Mouse (Mus musculus): Measurements from ENCODE around the gene Dhx16.

The Dhx16 gene

DNA sequence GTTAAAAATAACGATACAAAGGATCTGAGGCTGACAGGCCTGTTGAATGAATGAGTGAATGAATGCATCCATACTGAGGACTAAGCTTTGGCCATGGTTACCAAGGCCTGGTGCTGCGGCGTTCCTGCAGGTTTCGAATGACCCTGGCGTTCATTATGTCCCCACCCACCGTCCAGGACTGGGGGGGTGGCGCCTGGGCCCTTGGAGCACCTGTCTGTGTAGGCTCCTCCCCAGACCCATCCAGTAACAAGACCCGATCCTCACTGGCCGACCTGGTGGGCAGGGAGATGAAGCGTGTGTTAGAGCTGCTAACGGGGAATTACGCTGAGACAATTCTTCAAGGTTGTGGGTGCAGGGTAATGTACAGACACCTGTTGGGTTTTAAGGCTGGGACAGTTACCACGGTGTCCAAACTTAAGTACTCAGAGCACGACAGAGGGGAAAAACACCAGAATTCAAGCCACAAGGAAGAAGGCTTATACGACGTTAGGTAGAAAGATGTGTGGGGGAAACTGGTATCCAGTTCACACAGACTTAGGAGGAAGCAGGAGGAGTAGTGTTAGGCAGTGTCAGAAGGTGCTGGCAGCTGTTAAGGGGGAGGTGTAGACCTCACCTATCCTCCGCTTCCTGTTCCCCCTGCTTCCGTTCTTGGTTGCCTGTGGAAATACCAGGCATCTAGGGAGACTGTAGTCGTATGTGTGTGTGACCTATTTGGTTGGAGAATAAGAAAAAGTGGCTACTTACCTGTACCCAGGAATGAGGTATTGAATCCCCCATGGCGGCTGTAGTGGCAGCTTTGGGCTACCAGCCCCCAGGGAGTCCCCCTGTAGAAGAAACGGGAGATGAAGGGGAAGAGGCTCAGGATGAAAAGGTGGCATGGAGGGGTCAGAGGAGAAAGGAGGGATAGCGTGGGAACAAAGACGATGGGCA is 18.3 kb downstream of the Dhx16 start:
- no peak for DNase-seq (ENCODE audit: low read depth)

DNA sequence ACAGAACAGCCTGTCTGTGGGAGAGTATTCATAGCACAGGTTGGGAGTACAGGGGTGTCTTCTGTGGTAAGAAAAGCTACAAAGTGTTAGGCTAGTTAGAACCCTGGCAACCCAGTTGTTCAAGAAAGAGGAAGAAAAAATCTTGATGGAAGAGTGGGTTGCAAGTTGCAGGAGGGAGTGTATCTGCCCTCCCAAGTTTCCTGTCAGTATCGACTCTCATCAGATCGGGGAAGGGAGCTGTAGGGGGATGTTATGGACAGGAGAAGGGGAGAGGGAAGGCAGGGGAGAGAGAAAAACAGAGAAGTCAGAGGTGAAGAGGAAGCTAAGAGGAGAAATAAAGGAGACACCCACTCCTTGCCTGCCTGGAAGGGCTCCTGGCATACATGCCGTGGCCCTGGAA is 21.0 kb downstream of the Dhx16 start:
- DNase-seq (ENCODE audit: low read depth) = no peak

DNA sequence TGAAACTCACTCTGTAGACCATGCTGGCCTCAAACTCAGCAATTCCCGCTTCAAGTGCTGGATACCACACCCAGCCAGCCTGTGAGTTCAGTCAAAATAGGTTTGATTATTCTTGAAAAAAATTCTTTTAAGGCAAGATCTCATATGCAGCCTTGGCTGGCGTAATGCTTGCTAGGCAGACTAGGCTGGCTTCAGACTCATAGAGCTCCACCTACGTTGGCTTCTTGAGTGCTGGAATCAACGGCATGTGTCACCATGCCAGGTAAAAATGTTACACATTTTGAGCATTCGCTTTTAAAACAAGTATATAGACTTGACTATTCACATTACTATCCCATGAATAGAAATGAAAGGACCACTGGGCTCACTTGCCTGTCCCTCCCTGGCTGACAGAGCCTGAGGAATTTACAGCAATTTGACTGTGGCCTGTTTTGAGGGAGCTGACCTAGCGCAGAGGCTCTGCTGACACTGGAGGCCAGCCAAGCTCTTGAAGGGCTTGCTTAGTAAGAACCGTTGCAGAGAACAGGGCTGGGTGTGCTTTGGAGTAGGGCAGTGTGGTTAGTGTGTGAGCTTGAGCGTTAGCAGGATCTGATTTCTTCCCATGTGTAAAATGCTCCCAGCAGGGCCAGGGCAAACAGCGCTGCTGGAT is 23.8 kb downstream of the Dhx16 start:
- no peak for DNase-seq (ENCODE audit: low read depth)

DNA sequence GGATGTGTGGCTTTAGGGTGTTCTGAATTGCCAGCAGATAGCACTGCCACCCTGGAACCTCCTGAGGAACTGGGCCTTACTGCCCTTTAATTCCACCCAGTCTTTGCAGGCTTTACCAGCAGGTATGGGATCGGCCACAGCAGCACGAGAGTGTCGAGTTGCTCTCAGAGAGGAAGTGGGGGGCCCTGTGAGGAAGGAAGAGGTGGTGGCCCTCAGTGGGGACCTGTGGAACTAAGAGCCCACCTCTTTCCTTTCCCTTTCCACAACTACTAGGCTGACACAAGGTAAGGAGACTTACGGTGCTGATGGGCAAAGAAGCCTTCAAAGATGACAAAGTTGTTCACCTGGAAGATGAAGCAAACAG is 24.4 kb downstream of the Dhx16 start:
- no peak for DNase-seq (ENCODE audit: low read depth)

DNA sequence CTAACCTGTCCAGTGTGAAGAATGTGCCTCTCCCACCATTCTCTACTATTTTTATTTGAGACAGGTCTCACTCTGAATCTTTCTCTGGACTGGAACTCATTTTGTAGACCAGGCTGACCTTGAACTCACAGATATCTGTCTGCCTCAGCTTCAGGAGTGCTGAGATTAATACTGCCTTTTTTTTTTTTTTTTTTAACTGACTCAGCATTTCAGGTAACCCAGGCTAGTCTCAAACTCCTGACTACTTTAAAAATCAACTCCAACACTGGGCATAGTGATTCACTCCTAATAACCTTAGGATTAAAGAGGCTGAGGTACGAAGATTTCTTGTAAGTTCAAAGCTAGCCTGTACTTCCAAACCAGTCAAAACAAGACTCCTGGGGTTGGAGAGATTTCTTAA is 26.0 kb downstream of the Dhx16 start:
- no peak for DNase-seq (ENCODE audit: low read depth)

DNA sequence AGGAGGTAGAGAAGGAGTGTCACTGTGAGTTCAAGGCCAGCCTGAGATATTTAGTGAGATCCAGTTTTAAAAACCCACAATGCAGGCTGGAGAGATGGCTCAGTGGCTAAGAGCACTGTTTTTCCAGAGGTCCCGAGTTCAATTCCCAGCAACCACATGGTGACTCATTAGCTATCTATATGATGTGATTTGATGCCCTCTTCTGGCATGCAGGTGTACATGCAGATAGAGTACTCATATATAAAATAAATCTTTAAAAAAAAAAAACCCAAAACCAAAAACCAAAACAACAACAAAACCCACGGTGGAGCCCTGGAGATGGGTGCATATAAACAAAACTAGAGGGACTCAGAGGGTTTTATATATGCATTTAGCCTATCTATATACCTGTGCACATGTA is 28.0 kb downstream of the Dhx16 start:
- DNase-seq (ENCODE audit: low read depth) = peak; percentile 57

DNA sequence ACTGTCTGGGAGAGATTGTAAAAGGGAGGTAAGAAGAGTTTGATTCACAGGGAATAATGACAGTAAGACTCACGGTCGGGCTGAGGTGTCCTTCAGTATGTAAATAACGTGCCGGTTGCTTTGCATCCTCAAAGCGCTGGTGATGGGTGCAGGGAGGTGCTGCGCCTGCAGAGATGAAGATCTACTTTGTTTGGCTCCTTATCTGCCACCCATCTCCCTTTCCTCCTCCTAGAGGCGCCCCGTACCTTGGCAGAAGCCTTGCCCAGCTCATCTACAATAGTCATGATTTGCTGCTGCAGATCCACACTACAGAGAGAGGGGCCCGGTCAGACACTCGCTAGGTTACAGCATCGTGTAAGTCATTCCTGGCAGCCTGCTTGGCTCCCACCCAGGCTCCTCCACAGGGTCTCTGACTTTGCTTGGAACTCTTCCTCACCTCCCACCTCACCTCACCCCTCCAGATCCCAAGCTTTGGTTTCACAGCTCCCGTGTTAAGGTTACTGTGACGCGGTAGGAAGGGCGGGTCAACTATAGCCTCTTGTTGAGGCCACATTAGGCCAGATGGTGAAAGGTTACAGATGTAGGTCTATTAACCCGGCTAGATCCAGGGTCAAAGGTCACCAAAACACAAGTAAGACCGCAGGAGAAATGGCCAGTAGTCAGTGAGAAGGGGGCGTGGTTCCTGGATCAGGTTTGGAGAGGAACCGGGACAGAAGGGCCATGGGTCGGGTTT is 29.7 kb downstream of the Dhx16 start:
- no peak for DNase-seq (ENCODE audit: low read depth)

DNA sequence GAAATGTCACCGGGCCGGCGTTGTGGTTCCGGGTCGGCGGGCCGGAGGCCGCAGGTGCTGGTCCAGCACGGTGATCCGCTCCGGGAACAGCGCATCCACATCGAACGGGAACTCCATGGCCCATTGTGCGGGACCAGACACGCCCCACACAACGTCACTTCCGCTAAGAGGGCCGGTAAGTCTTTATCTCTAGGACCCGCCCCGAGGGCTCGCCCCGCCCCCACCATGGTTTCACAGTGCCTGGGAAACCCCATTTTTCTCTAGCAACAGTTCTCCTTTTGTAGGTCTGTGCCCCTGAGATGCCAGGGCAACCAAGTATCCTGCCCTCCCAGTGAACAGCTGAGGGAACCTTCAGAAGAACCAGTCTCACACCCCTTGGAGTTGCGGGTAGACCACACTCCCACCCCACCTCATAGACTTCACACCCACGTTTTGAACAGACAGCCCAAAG is 30.3 kb downstream of the Dhx16 start, which contains the start of gene Atat1:
TSS of gene Atat1 (minus strand) at position 157 of the 451 bp plus-strand sequence.
- DNase-seq (ENCODE audit: low read depth) = peak; percentile 97

DNA sequence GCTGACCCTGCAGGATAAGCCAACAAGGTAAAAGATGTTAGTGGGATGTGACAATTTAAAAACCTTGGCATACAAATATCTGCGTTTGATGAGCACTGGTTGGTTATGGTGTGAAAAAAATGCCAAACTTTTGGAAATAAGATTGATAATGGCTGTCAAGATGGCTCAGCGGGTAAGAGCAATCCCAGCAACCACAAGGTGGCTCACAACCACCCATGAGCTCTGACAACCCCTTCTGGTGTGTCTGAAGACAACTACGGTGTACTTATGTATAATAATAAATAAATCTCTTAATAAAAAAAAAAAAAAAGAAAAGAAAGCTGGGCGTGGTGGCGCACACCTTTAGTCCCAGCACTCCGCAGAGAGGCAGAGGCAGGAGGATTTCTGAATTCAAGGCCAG is 35.4 kb downstream of the Dhx16 start:
- DNase-seq (ENCODE audit: low read depth) = no peak

DNA sequence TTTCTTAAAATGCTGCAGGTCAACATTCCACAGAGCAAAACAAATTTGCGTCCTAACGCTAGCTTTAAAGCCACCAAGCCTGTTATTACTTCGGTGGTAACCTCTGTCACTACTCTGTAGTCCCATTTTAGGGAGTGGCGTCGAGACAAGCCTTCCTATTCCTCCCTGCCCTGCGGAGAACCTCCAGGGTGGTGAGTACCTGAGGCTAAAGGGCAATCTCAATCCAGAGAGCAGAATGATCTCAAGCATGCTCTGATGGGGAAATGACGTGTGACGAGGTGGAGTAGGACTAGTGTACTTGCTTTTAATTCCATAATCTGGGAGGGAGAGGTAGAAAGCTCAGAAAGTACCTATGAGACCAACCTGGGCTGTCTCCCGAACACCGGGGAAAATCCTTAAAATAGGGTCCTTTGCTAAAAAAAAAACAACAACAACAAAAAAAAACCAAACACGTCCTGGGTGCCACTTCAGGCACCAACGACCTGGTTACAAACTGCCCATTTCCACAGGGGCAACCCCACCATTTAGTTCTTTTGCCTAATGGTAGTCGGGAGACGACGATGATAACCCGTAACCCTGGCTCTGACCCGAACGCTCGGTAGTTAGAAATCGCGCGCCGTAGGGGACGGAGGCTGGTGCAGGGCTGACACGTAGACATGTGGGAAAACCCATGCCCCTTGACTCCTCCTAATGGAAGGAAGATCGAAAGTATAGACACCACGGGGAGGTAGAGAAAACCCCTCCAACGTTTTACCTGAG is 36.1 kb downstream of the Dhx16 start:
- DNase-seq (ENCODE audit: low read depth) = peak; percentile 53

DNA sequence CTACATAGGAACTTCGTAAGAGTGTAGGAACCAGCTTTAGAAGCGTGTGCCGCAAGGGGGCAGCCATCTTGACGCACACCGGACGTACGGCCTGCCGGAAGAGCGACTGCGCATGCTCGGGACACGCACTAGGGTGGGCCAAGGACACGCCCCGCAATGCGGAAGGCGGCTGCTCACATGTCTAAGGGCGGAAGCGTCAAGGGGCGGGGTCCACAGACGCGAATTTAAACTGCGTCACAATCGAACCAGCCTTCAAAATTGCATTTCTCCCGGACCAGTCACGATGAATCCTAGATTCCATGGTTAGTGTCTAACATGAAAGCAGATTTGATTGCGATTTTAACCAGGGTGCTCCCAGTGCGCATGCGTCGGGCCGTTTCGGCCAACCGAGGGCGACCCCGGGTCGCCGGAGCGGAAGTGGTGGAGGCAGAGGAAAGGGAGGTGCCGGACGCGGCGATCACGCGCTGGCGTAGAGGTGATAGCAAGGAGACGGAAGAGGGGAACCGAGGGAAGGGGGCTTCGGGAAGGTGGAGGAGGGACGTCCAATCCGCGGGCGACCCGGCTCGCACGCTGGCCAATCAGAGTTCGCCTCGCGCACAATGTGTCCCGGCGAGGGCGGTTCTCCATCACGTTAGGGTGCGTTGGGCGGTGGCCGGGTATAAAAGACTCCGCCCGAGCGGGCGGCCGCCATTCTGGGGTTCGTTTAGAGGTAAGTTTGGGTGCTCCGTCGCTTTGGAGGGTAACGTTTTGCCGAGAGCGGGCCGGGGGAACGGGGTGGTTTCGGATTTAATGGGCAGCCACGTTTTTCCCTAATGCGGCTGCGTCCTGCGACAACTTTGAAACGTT is 36.9 kb downstream of the Dhx16 start, which contains the start of the genes Mrps18b and Ppp1r10:
TSS of gene Mrps18b (minus strand) at position 93 of the 846 bp plus-strand sequence.
TSS of gene Ppp1r10 (plus strand) at position 138 of the 846 bp plus-strand sequence.
- peak; percentile 100 for DNase-seq (ENCODE audit: low read depth)

DNA sequence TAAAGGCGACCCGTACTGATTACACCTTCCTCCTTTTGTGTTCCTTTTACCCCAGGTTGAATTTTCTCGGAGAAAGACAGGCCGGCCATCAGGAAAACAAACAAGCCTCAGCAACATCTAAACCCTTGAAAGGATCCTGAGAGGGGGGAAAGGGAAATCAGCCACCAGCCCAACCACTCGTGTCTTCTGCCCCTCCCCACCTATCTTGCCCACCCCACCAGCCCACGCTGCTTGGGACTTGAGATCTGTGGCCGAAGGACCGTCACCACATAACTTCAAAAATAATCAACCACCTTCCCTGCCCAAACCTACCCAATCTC is 37.5 kb downstream of the Dhx16 start:
- no peak for DNase-seq (ENCODE audit: low read depth)

DNA sequence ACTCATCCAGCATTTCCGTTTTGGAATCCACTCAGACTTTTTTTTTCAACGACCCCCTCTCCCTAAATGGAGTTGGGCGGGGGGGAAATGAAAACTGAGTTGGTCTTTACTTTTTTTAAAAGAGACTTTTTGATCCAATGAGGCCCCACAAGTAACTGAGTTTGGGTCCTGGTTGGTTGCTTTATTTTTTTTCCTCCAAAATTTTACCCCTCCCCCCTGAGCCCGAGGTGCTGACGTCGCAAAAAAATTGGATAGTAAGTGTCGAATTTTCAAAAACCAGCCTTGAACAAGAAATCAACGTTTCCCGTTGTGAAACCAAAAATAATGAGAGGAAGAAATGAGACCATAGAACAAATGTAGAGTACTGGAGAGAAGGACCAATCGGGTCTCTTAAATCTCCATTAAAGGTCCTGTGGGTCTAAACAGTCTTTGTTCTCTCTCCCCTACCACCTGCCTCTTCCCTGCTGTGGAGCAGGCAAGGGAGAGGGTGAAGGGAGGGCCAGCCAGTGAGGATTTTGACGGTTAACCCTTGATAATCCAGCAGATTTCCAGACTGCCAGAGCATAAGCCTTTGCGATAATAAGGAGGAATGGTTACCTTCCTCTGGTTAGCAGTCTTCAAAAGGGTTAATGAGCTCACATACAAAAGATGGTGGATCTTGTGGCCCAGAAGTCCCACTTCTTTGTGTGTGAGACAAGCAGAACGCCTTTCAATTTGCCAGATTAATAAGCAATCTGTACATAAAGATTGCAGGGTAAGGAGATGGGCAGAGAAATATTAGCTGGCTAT is 38.0 kb downstream of the Dhx16 start:
- DNase-seq (ENCODE audit: low read depth) = peak; percentile 81

DNA sequence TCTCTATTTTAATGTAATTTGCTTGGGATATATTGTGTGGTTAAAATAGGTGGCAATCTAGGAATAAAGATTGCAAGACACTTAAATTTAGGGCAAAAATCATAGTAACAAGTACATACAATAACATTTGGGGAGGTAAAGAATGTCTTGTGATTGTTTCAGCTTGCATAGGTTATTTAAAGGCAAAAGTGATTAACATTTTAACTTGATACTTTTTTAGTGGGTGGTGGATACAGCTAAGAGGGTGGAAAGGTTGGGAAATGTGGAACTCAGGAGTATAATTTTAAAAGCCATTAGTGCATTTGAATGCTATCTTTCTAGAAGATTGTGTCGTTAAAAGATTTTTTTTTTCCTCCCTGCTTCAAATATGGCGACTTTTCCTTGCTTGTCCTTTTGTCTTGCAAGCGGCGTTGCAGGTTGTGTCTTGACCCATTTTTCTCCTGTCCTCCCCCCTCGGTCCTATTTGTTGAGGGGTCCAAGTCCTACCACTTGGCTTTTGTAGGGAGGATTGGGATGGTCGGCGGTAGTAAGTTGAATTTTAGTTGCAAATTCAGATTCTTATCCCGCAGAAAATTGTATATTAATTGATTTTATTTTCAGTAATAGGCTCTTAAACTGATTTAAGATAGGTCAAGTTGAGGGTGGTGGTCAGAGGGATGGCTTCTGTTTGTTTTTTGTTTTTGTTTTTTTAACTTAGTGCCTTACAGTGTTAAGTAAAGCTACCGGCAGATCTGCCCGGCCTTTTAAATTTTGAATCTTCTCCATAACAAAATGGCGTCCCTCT is 38.8 kb downstream of the Dhx16 start:
- DNase-seq (ENCODE audit: low read depth) = peak; percentile 74

DNA sequence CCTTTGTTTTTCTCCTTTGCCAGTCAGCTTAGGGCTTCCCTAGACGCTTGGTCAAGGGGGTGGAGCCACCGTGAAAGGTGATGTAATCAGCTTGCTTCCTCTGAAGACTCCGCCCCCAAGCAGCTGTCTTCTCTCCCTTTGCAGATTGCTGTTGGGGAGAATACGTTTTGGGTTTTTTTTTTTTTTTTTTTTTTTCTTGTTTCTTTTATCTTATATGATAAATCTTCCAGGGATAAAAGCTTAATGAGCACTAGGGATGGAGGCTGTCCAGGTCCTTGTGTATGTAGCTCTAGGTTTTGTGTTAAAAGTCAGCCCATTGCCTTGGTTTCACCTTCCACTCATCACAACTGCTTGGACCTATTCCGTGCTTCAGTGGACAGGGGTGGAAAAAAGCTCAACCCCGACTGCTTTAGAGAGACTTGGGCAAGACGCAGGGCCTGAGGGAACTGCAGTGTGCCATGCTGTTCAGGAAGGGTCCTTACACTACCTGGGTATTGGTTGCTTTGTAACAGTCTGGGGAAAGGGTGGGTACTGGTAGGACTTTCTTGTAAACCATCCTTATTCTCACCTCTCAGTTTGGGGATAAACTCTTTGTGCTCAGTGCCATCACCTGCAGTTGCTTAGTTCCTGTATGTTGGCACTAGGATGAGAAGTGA is 39.6 kb downstream of the Dhx16 start:
- DNase-seq (ENCODE audit: low read depth) = peak; percentile 98

DNA sequence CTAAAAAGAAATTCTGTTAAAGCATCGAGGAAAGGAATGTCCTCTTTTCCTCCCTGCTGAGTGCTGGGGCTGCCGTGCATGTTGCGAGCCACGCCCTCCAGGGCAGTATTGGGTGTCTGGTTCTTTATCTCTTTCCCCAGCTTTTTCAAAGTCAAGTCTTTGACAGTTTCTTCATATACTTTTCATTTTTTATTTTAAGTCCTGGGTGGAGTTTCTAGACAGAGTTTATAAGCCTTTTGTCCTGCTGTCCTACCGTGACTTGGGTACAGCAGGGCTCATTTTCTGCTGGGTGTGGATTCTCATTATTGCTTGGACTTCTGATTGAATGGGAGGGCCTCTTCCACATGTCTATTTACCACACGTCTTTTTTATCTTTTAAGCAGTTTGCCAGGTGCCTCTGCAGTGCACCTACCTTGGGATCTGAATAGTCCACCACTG is 40.3 kb downstream of the Dhx16 start:
- no peak for DNase-seq (ENCODE audit: low read depth)

DNA sequence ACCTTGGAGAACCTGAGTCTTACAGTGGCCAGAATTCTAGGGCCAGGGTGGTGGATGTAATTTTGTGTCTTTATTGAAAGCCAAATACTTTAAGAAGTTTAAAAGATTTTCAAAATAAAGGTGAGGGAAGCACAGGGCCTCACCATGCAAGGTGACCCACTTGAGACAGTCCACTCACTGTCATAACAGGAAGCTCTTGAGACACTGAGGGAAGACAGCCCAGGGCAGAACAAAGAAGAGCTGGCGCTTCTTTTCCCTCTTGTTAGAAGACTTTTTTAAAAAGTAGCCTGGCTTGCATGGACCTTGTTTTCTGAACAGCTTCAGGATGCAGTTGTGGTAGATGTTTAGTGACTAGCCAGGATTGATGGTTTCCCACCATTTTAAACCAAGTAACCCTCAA is 40.8 kb downstream of the Dhx16 start:
- no peak for DNase-seq (ENCODE audit: low read depth)

DNA sequence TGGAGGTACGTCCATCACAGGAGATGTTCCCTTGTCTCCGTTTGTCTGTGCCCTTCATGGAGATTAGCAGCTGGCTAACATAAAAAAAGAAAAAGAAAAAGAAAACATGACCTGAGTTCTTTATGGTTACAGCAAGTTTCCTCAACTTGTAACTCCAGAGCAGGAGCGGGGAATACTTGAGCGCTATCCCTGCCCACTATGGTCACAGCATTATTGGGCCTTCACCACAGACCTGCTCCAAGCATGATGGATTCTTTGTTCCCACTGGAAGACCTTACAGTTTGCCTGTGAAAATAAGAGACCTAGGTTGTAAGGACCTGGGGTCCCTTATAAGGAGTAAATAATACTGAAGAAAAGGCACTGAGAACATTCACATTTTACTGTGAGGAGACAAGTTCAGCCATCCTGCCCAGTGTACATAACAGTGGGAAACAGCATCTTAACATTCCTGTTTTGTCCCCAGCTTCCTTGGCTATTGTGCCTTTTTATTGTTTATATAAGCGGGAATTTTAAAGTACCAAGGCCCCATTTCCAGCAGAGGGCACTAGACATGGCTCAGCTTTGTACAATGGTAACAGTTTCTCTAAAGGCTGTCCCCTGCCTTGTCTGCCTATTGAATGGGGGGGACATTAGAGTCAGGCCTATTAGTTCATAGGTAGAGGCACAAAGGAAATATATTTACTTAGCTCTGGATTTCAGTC is 41.4 kb downstream of the Dhx16 start:
- DNase-seq (ENCODE audit: low read depth) = peak; percentile 61

All from naive thymus-derived CD4-positive, alpha-beta T cell, adult 2 months (primary cell).